Mouse (Mus musculus) MEL (cell line): Measurements from ENCODE around the gene Efna4. TPM values are rescaled to one million over a fixed set of nuclear protein-coding genes. Genes with fewer than 3 reads are reported as not detected.

Source experiments
- DNase-seq: peaks from one replicate; pipeline ENCODE4 v3.0.0; 2011; ENCODE audit warnings: low read depth, low spot score
- H3K27ac ChIP-seq: 2 replicates; pipeline ENCODE4 v1.5.1; 2012; ENCODE audit warnings: low read depth, mild to moderate bottlenecking, control low read depth, low read length, moderate library complexity; ENCODE audit not compliant: control insufficient read depth
- H3K27me3 ChIP-seq, 2 experiments: fragments of 150-350 bp in 1 of 2; sonication (generic) in 1 of 2; 2 replicates each; pipeline ENCODE4 v1.6.1; 2012; ENCODE audit warnings: low read length in 2 of 2, mild to moderate bottlenecking in 2 of 2, improper control_type of control experiment in 1 of 2, moderate library complexity in 1 of 2; ENCODE audit not compliant: insufficient read depth in 2 of 2, control insufficient read depth in 1 of 2
- H3K36me3 ChIP-seq, 2 experiments: 2 replicates each; pipeline ENCODE4 v1.6.1; 2012 to 2014; ENCODE audit warnings: low read length in 2 of 2, improper control_type of control experiment in 1 of 2, inconsistent platforms in 1 of 2, mild to moderate bottlenecking in 1 of 2; ENCODE audit not compliant: insufficient read depth in 2 of 2, control insufficient read depth in 1 of 2
- H3K4me1 ChIP-seq, 2 experiments: fragments of 150-350 bp in 1 of 2; sonication (generic) in 1 of 2; 2 replicates each; pipeline ENCODE4 v1.6.1; 2012; ENCODE audit warnings: low read length in 2 of 2, improper control_type of control experiment in 1 of 2, mild to moderate bottlenecking in 1 of 2; ENCODE audit not compliant: insufficient read depth in 2 of 2, control insufficient read depth in 1 of 2
- H3K4me3 ChIP-seq, 2 experiments: fragments of 150-350 bp in 1 of 2; sonication (generic) in 1 of 2; 2 replicates each; pipeline ENCODE4 v1.5.1; 2012; ENCODE audit warnings: low read depth in 2 of 2, low read length in 2 of 2, mild to moderate bottlenecking in 2 of 2, moderate library complexity in 2 of 2, control low read depth in 1 of 2, improper control_type of control experiment in 1 of 2; ENCODE audit not compliant: control insufficient read depth in 1 of 2, insufficient read depth in 1 of 2
- H3K79me2 ChIP-seq: 2 replicates; pipeline ENCODE4 v1.6.1; 2012; ENCODE audit warnings: mild to moderate bottlenecking, low read length, moderate library complexity; ENCODE audit not compliant: control insufficient read depth, poor library complexity, insufficient read depth
- H3K9ac ChIP-seq: 2 replicates; pipeline ENCODE4 v1.6.1; 2012; ENCODE audit warnings: low read depth, mild to moderate bottlenecking, control low read depth, low read length, moderate library complexity; ENCODE audit not compliant: control insufficient read depth, poor library complexity, severe bottlenecking
- H3K9me3 ChIP-seq: fragments of 150-350 bp; sonication (generic); replicated peaks from 2 replicates; pipeline ENCODE4 v1.6.1; 2012; ENCODE audit warnings: mild to moderate bottlenecking, low read length, improper control_type of control experiment, moderate library complexity; ENCODE audit not compliant: insufficient read depth
- BHLHE40 ChIP-seq: IDR thresholded peaks from 2 replicates; pipeline ENCODE4 v1.6.1; 2012; ENCODE audit warnings: low read depth, mild to moderate bottlenecking, inconsistent platforms, low read length, improper control_type of control experiment, borderline replicate concordance
- CHD1 ChIP-seq: IDR thresholded peaks from 2 replicates; pipeline ENCODE4 v1.6.1; 2012; ENCODE audit warnings: low read depth, mild to moderate bottlenecking, inconsistent platforms, low read length, improper control_type of control experiment
- CTCF ChIP-seq, 3 experiments: IDR thresholded peaks in 2 of 3; conservative IDR thresholded peaks in 1 of 3; 2 replicates each; pipeline ENCODE4 v1.5.1; 2011 to 2012; ENCODE audit warnings: low read length in 3 of 3, low read depth in 2 of 3, mild to moderate bottlenecking in 2 of 3, improper control_type of control experiment in 1 of 3, inconsistent platforms in 1 of 3, mixed read lengths in 1 of 3, moderate library complexity in 1 of 3; ENCODE audit not compliant: control insufficient read depth in 1 of 3, insufficient read depth in 1 of 3, poor library complexity in 1 of 3, severe bottlenecking in 1 of 3
- E2F4 ChIP-seq: IDR thresholded peaks from 2 replicates; pipeline ENCODE4 v1.6.1; 2011; ENCODE audit warnings: low read depth, low read length, improper control_type of control experiment, borderline replicate concordance
- ELF1 ChIP-seq: IDR thresholded peaks from 2 replicates; pipeline ENCODE4 v1.6.1; 2014; ENCODE audit warnings: low read depth, mild to moderate bottlenecking, inconsistent platforms, low read length, improper control_type of control experiment, moderate library complexity
- EP300 ChIP-seq, 2 experiments: IDR thresholded peaks; 2 replicates each; pipeline ENCODE4 v1.6.1; 2011; ENCODE audit warnings: improper control_type of control experiment in 2 of 2, low read length in 2 of 2, low read depth in 1 of 2, mild to moderate bottlenecking in 1 of 2
- GABPA ChIP-seq: IDR thresholded peaks from 2 replicates; pipeline ENCODE4 v1.6.1; 2012; ENCODE audit warnings: low read depth, mild to moderate bottlenecking, inconsistent platforms, low read length, improper control_type of control experiment, moderate library complexity
- GATA1 ChIP-seq: IDR thresholded peaks from 2 replicates; pipeline ENCODE4 v1.6.1; 2011; ENCODE audit warnings: low read depth, low read length, improper control_type of control experiment
- HCFC1 ChIP-seq: IDR thresholded peaks from 2 replicates; pipeline ENCODE4 v1.6.1; 2012; ENCODE audit warnings: low read depth, mild to moderate bottlenecking, inconsistent platforms, low read length, improper control_type of control experiment, moderate library complexity
- JUND ChIP-seq: IDR thresholded peaks from 2 replicates; pipeline ENCODE4 v1.6.1; 2011; ENCODE audit warnings: low read depth, mild to moderate bottlenecking, improper control_type of control experiment, low read length
- MAFK ChIP-seq: IDR thresholded peaks from 2 replicates; pipeline ENCODE4 v1.6.1; 2011; ENCODE audit warnings: low read depth, mild to moderate bottlenecking, low read length, improper control_type of control experiment, borderline replicate concordance
- MAX ChIP-seq: IDR thresholded peaks from 2 replicates; pipeline ENCODE4 v1.6.1; 2011; ENCODE audit warnings: low read length, improper control_type of control experiment
- MAZ ChIP-seq: IDR thresholded peaks from 2 replicates; pipeline ENCODE4 v1.6.1; 2012; ENCODE audit warnings: low read depth, mild to moderate bottlenecking, inconsistent platforms, low read length, improper control_type of control experiment
- MEF2A ChIP-seq: IDR thresholded peaks from 2 replicates; pipeline ENCODE4 v1.6.1; 2014; ENCODE audit warnings: low read depth, mild to moderate bottlenecking, inconsistent platforms, low read length, improper control_type of control experiment; ENCODE audit not compliant: poor library complexity, insufficient replicate concordance, severe bottlenecking; ENCODE audit errors: extremely low read depth
- MXI1 ChIP-seq: IDR thresholded peaks from 2 replicates; pipeline ENCODE4 v1.6.1; 2011; ENCODE audit warnings: mild to moderate bottlenecking, low read depth, low read length, improper control_type of control experiment
- NELFE ChIP-seq: IDR thresholded peaks from 2 replicates; pipeline ENCODE4 v1.6.1; 2011; ENCODE audit warnings: low read depth, low read length, improper control_type of control experiment
- POLR2A ChIP-seq, 2 experiments: IDR thresholded peaks; 2 replicates each; pipeline ENCODE4 v1.6.1; 2011 to 2012; ENCODE audit warnings: low read length in 2 of 2, mild to moderate bottlenecking in 2 of 2, control low read depth in 1 of 2, improper control_type of control experiment in 1 of 2, low read depth in 1 of 2, moderate library complexity in 1 of 2; ENCODE audit not compliant: control insufficient read depth in 1 of 2, insufficient read depth in 1 of 2, poor library complexity in 1 of 2
- POLR2AphosphoS2 ChIP-seq: IDR thresholded peaks from 2 replicates; pipeline ENCODE4 v1.6.1; 2011; ENCODE audit warnings: low read length, improper control_type of control experiment
- POLR2AphosphoS5 ChIP-seq: IDR thresholded peaks from 2 replicates; pipeline ENCODE4 v1.6.1; 2012; ENCODE audit warnings: low read depth, borderline replicate concordance, mild to moderate bottlenecking, inconsistent platforms, low read length, moderate library complexity, mixed read lengths
- RAD21 ChIP-seq: IDR thresholded peaks from 2 replicates; pipeline ENCODE4 v1.6.1; 2011; ENCODE audit warnings: mild to moderate bottlenecking, low read depth, low read length, improper control_type of control experiment
- SIN3A ChIP-seq: IDR thresholded peaks from 2 replicates; pipeline ENCODE4 v1.6.1; 2012; ENCODE audit warnings: low read length, improper control_type of control experiment, inconsistent platforms
- SMC3 ChIP-seq: IDR thresholded peaks from 2 replicates; pipeline ENCODE4 v1.6.1; 2011; ENCODE audit warnings: low read depth, low read length, improper control_type of control experiment
- TAL1 ChIP-seq: IDR thresholded peaks from 2 replicates; pipeline ENCODE4 v1.6.1; 2012; ENCODE audit warnings: mild to moderate bottlenecking, inconsistent platforms, low read length, moderate library complexity, mixed read lengths
- TBP ChIP-seq: IDR thresholded peaks from 2 replicates; pipeline ENCODE4 v1.8.0; 2011; ENCODE audit warnings: low read depth, low read length, improper control_type of control experiment
- UBTF ChIP-seq: IDR thresholded peaks from 2 replicates; pipeline ENCODE4 v1.6.1; 2012; ENCODE audit warnings: low read depth, mild to moderate bottlenecking, inconsistent platforms, low read length, improper control_type of control experiment, moderate library complexity, borderline replicate concordance; ENCODE audit not compliant: insufficient read depth
- ZC3H11A ChIP-seq: IDR thresholded peaks from 2 replicates; pipeline ENCODE4 v1.6.1; 2012; ENCODE audit warnings: low read depth, mild to moderate bottlenecking, inconsistent platforms, low read length, improper control_type of control experiment
- ZKSCAN1 ChIP-seq: IDR thresholded peaks from 2 replicates; pipeline ENCODE4 v1.6.1; 2012; ENCODE audit warnings: low read depth, mild to moderate bottlenecking, inconsistent platforms, low read length, improper control_type of control experiment, moderate library complexity
- ZMIZ1 ChIP-seq: IDR thresholded peaks from 2 replicates; pipeline ENCODE4 v1.6.1; 2012; ENCODE audit warnings: low read depth, mild to moderate bottlenecking, inconsistent platforms, low read length, improper control_type of control experiment, moderate library complexity
- polyA plus RNA-seq, 2 experiments: library from polyadenylated mRNA; stranded (reverse) in 1 of 2; unstranded in 1 of 2; fragments of >175 nt in 1 of 2; fragments of >200 nt in 1 of 2; gene quantifications; 2 replicates each; pipeline versions ENCODE4 v1.2.1 to v1.2.4; 2012; ENCODE audit warnings: low replicate concordance in 2 of 2, low read depth in 1 of 2; ENCODE audit not compliant: insufficient read length in 2 of 2, insufficient read depth in 1 of 2, missing spikeins in 1 of 2
- total RNA-seq: library from RNA; depleted of rRNA; stranded (reverse); fragments of 300-350 nt; gene quantifications from 2 replicates; pipeline ENCODE4 v1.2.3, GENCODE M21; 2012

Gene Efna4
- total and polyA plus RNA-seq, 3 experiments: 1.9 to 4.5 TPM; not detected in 1

GRCm38 (mm10) chr3:89340465-89340864, 2.6 kb upstream of the Efna4 start (continued):
- TF ChIP-seq HCFC1 (0 out of 2 replicates have a peak, but pooled peaks have one; percentile 28), MAX (no peak), POLR2AphosphoS2 (no peak), E2F4 (no peak), TBP (no peak), MAZ (peak; percentile 72; the same call in 1 of the 2 replicates), MAFK (no peak), UBTF (no peak), POLR2A (IDR thresholded peaks at IDR 0.05; ENCODE audit: control insufficient read depth in 1 of 2, insufficient read depth in 1 of 2, low read depth in 1 of 2, low read length in 2 of 2, poor library complexity in 1 of 2) (no peak), POLR2AphosphoS5 (no peak), TAL1 (no peak), BHLHE40 (peak; percentile 53; the same call in 1 of the 2 replicates), MXI1 (no peak), CHD1 (no peak), GATA1 (no peak), ZKSCAN1 (no peak), RAD21 (peak; percentile 95), MEF2A (no peak), EP300 (IDR thresholded peaks at IDR 0.05; ENCODE audit: low read depth in 1 of 2, low read length in 2 of 2) (no peak)

DNA sequence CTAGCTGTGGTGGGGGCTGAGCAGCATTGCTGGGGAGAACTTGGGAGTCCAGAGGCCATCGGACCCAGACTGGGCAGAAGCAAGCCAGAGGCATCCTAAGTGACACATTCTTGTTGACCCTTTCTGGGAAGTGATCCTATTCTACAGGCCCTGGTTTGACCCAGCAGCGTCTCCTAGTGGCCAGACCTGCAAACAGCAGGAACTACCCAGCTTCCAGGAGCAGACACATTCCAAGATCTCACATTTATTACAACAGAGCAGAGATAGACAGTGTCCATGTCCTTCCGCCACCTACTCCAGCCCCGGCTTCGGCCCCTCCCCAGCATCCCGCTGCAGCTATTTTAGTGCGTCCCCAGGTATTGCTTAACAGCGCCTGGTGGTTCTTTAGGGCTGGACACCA, 1.6 kb upstream of the Efna4 start:
- no peak overlapping the region for H3K27ac ChIP-seq
- peaks cover 4 to 11% of the 10 kb centered on the region in 2 experiments for H3K4me1 ChIP-seq
- peak; percentile 96 to 100 (median 99) for TF ChIP-seq CTCF (IDR thresholded peaks at IDR 0.05 in 2 of 3, conservative IDR thresholded peaks at IDR 0.05 in 1 of 3; ENCODE audit: control insufficient read depth in 1 of 3, insufficient read depth in 1 of 3, low read depth in 2 of 3, low read length in 3 of 3, poor library complexity in 1 of 3, severe bottlenecking in 1 of 3)
- TF ChIP-seq SIN3A: peak; percentile 44; the same call in 1 of the 2 replicates
- no peak for TF ChIP-seq EP300 (IDR thresholded peaks at IDR 0.05; ENCODE audit: low read depth in 1 of 2, low read length in 2 of 2)
- TF ChIP-seq MAFK: no peak
- no peak for TF ChIP-seq POLR2AphosphoS5
- TF ChIP-seq ELF1: no peak
- TF ChIP-seq SMC3: peak; percentile 81
- no peak for TF ChIP-seq NELFE
- TF ChIP-seq MAZ: 0 out of 2 replicates have a peak, but pooled peaks have one; percentile 40
- TF ChIP-seq JUND: no peak
- TF ChIP-seq GABPA: no peak
- peak; percentile 62 for TF ChIP-seq RAD21
- no peak for TF ChIP-seq MXI1
- TF ChIP-seq UBTF: no peak
- TF ChIP-seq ZMIZ1: no peak
- TF ChIP-seq ZC3H11A: peak; percentile 63
- peak; percentile 54; the same call in 1 of the 2 replicates for TF ChIP-seq HCFC1
- H3K4me3 ChIP-seq: no peak overlapping the region
- H3K27me3 ChIP-seq: no peaks in the 10 kb centered on the region
- DNase-seq: peak; percentile 85
- H3K9me3 ChIP-seq: no peaks in the 10 kb centered on the region
- peaks cover 0 to 8% of the 10 kb centered on the region in 2 experiments; a peak in 2 of 4 replicates for H3K36me3 ChIP-seq
- H3K9ac ChIP-seq: no peak overlapping the region
- H3K79me2 ChIP-seq: no peaks in the 10 kb centered on the region; the same call in 1 of the 2 replicates
